Mouse (Mus musculus) hindbrain, embryonic 15.5 days (tissue): ENCODE measurements at regions not wholly inside any gene's neighbourhood (a gene's known extent, or its start where the extent isn't known, plus 50 kb on each side); places are given as distances from the start of the nearest gene placed in this dataset.

Source experiments
- ATAC-seq: fragments of 200-750 bp; cut with Nextera tagmentation; 2 replicates; pipeline ENCODE4 v1.8.0; 2017; ENCODE audit warnings: low read depth, moderate number of reproducible peaks, moderate TSS enrichment; ENCODE audit not compliant: low FRiP score
- H3K27ac ChIP-seq: fragments of 300-500 bp; sonication (generic); replicated peaks from 2 replicates; pipeline ENCODE4 v1.5.1; 2015; ENCODE audit warnings: mild to moderate bottlenecking, inconsistent platforms
- H3K27me3 ChIP-seq: fragments of 300-500 bp; sonication (generic); 2 replicates; pipeline ENCODE4 v1.6.1; 2015; ENCODE audit warnings: control low read depth, inconsistent platforms
- H3K36me3 ChIP-seq: fragments of 300-500 bp; sonication (generic); 2 replicates; pipeline ENCODE4 v1.6.1; 2015; ENCODE audit warnings: control low read depth, inconsistent platforms
- H3K4me1 ChIP-seq: fragments of 300-500 bp; sonication (generic); replicated peaks from 2 replicates; pipeline ENCODE4 v1.6.1; 2015; ENCODE audit warnings: control low read depth, inconsistent platforms
- H3K4me2 ChIP-seq: fragments of 300-500 bp; sonication (generic); 2 replicates; pipeline ENCODE4 v1.6.1; 2015; ENCODE audit warnings: moderate library complexity, mild to moderate bottlenecking, inconsistent platforms
- H3K4me3 ChIP-seq: fragments of 300-500 bp; sonication (generic); 2 replicates; pipeline ENCODE4 v1.5.1; 2015; ENCODE audit warnings: mild to moderate bottlenecking, inconsistent platforms
- H3K9ac ChIP-seq: fragments of 300-500 bp; sonication (generic); 2 replicates; pipeline ENCODE4 v1.6.1; 2015; ENCODE audit warnings: inconsistent platforms
- H3K9me3 ChIP-seq: fragments of 300-500 bp; sonication (generic); 2 replicates; pipeline ENCODE4 v1.6.1; 2016; ENCODE audit warnings: control low read depth, inconsistent platforms
- WGBS: fragments of 180-500 bp; shearing (Covaris S2); methylation state at CpG from one replicate; pipeline ENCODE4 v1.1.7; 2015; 5-methylcytosine and 5-hydroxymethylcytosine counted together

GRCm38 (mm10) chr1:135665484-135665883, 54.4 kb upstream of the Csrp1 start:
- peak; percentile 23; the same call in 1 of the 2 replicates for ATAC-seq
- no peak overlapping the region for H3K4me3 ChIP-seq
- H3K36me3 ChIP-seq = no peaks in the 10 kb centered on the region
- no peak overlapping the region for H3K4me2 ChIP-seq
- H3K4me1 ChIP-seq = peaks cover 29% of the 10 kb centered on the region
- no peaks in the 10 kb centered on the region for H3K27me3 ChIP-seq
- peak overlapping the region; percentile 72 for H3K27ac ChIP-seq
- no peak overlapping the region for H3K9ac ChIP-seq
- WGBS = 42% methylated on average over 8 of the region's 8 CpGs
- no peaks in the 10 kb centered on the region for H3K9me3 ChIP-seq

- H3K9me3 ChIP-seq = no peaks in the 10 kb centered on the region
- peaks cover 45% of the 10 kb centered on the region for H3K4me1 ChIP-seq
- no peak overlapping the region for H3K27ac ChIP-seq
- H3K9ac ChIP-seq = no peak overlapping the region
- 87% methylated on average over 3 of the region's 3 CpGs for WGBS
- no peak overlapping the region for H3K4me3 ChIP-seq
- H3K27me3 ChIP-seq = no peaks in the 10 kb centered on the region
- H3K4me2 ChIP-seq = no peak overlapping the region
- no peak for ATAC-seq
- H3K36me3 ChIP-seq = no peaks in the 10 kb centered on the region
Measured at GRCm38 (mm10) chr1:135668331-135668730, 51.5 kb upstream of the Csrp1 start.

GRCm38 (mm10) chr1:135668951-135669350, 50.9 kb upstream of the Csrp1 start:
- WGBS = 83% methylated on average over 7 of the region's 7 CpGs
- no peak for ATAC-seq

GRCm38 (mm10) chr1:135669803-135670202, 50.1 kb upstream of the Csrp1 start:
- Histone ChIP-seq H3K9me3 (no peaks in the 10 kb centered on the region), H3K27ac (peak overlapping the region; percentile 36; the same call in 1 of the 2 replicates), H3K36me3 (no peaks in the 10 kb centered on the region), H3K4me2 (peak overlapping the region; percentile 51; the same call in 1 of the 2 replicates), H3K9ac (no peak overlapping the region), H3K27me3 (no peaks in the 10 kb centered on the region), H3K4me3 (no peak overlapping the region), H3K4me1 (peaks cover 41% of the 10 kb centered on the region)
- 52% methylated on average over 7 of the region's 7 CpGs for WGBS
- no peak for ATAC-seq

More at GRCm38 (mm10) chr1:135668951-135669350, 50.9 kb upstream of the Csrp1 start:
- Histone ChIP-seq H3K36me3 (no peaks in the 10 kb centered on the region), H3K4me1 (peaks cover 45% of the 10 kb centered on the region), H3K4me2 (no peak overlapping the region), H3K9ac (no peak overlapping the region), H3K27me3 (no peaks in the 10 kb centered on the region), H3K27ac (no peak overlapping the region), H3K9me3 (no peaks in the 10 kb centered on the region), H3K4me3 (no peak overlapping the region)
